Mouse (Mus musculus) midbrain, embryonic 14.5 days (tissue): ENCODE results near the gene Arhgap32. TPM values are rescaled to one million over a fixed set of nuclear protein-coding genes. Genes with fewer than 3 reads are reported as not detected.
"Not testable (repeated sequence)": the region's sequence is repeated elsewhere in the genome, so short reads cannot be mapped to it uniquely, and the experiment has no call there.

Experiments used
- ATAC-seq: fragments of 200-750 bp; cut with Nextera tagmentation; 2 replicates; pipeline ENCODE4 v1.8.0; 2017; ENCODE audit warnings: moderate number of reproducible peaks, moderate library complexity; ENCODE audit not compliant: low FRiP score, low TSS enrichment
- DNase-seq: peaks from one replicate; pipeline ENCODE4 v3.0.0-alpha.2; 2015
- H3K27ac ChIP-seq: fragments of 300-500 bp; sonication (generic); replicated peaks from 2 replicates; pipeline ENCODE4 v1.5.1; 2014; ENCODE audit warnings: mild to moderate bottlenecking, low read depth, low read length, moderate library complexity
- H3K27me3 ChIP-seq: fragments of 300-500 bp; sonication (generic); 2 replicates; pipeline ENCODE4 v1.6.1; 2014; ENCODE audit warnings: low read length, control low read depth, mixed read lengths; ENCODE audit not compliant: control insufficient read depth, insufficient read depth
- H3K36me3 ChIP-seq: fragments of 300-500 bp; sonication (generic); 2 replicates; pipeline ENCODE4 v1.6.1; 2014; ENCODE audit warnings: low read length, control low read depth; ENCODE audit not compliant: control insufficient read depth, insufficient read depth
- H3K4me1 ChIP-seq: fragments of 300-500 bp; sonication (generic); 2 replicates; pipeline ENCODE4 v1.6.1; 2014; ENCODE audit warnings: mild to moderate bottlenecking, antibody characterized with exemption, low read length, control low read depth; ENCODE audit not compliant: control insufficient read depth, insufficient read depth
- H3K4me2 ChIP-seq: fragments of 300-500 bp; sonication (generic); 2 replicates; pipeline ENCODE4 v1.6.1; 2014; ENCODE audit warnings: mild to moderate bottlenecking, low read length, moderate library complexity
- H3K4me3 ChIP-seq: fragments of 300-500 bp; sonication (generic); replicated peaks from 2 replicates; pipeline ENCODE4 v1.5.1; 2014; ENCODE audit warnings: low read depth, low read length
- H3K9ac ChIP-seq: fragments of 300-500 bp; sonication (generic); replicated peaks from 2 replicates; pipeline ENCODE4 v1.6.1; 2014; ENCODE audit warnings: mild to moderate bottlenecking, low read length, moderate library complexity
- H3K9me3 ChIP-seq: fragments of 300-500 bp; sonication (generic); 2 replicates; pipeline ENCODE4 v1.6.1; 2016; ENCODE audit warnings: low read length, control low read depth, mixed read lengths; ENCODE audit not compliant: control insufficient read depth
- WGBS: fragments of 180-500 bp; shearing (Covaris S2); extraction: QIAGEN DNeasy Blood & Tissue Kit; methylation state at CpG from one replicate; pipeline ENCODE4 v1.1.7; 2014; 5-methylcytosine and 5-hydroxymethylcytosine counted together
- polyA plus RNA-seq: library from polyadenylated mRNA; unstranded; fragments of >200 nt; fragmentation: Nextera tagmentation; extraction: Ambion mirVana; gene quantifications from 2 replicates; pipeline ENCODE4 v1.2.1, GENCODE M21; 2014

Gene Arhgap32
- polyA plus RNA-seq, 1 experiment from 2014 or later, result 18.0 TPM

DNA sequence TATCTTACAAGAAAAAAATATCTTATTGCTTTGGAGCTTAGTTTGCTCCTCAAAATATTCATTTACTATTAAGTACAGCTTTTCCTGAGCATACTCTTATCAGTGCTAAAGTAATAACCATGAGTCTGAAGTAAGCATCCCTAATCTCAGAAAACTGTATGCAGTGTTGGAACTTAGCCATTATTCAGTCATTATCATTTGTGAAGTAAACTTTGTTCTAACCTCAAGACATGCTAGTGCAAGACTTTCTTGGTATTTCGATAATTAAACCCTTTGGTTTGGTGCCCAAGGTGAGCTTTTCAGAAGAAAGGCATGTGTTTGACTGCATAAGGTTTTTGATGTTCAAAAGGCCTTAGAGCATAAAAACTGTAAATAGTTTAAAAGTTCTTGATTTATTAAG, 4.2 kb downstream of the Arhgap32 start:
- ATAC-seq, result no peak
- WGBS, result 97% methylated on average over 1 of the region's 1 CpGs
- H3K4me3 ChIP-seq, result no peak overlapping the region
- no peak overlapping the region for H3K9ac ChIP-seq
- no peak overlapping the region for H3K4me2 ChIP-seq
- no peak for DNase-seq
- H3K27ac ChIP-seq, result no peak overlapping the region
- no peaks in the 10 kb centered on the region for H3K27me3 ChIP-seq
- H3K4me1 ChIP-seq, result no peaks in the 10 kb centered on the region
- H3K9me3 ChIP-seq, result no peaks in the 10 kb centered on the region
- H3K36me3 ChIP-seq, result no peaks in the 10 kb centered on the region

DNA sequence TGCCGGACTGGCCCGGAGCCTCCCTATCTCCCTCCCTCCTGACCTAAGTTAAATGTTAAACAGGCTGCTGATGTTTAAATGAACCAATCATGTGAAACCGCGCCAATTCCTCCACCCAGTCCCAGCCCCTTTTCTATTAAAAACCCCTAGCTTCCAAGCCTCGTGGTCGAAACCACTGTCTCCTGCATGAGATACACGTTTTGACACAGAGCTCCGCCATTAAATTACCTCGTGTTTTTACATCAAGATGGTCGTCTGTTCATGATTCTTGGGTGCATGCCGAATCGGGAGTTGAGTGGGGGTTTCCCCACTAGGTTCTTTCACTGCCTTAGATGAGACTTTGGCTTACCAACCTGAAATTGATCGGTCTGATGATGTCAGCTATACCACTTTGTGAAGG, 5.3 kb downstream of the Arhgap32 start:
- not testable (repeated sequence) for H3K4me1 ChIP-seq, DNase-seq, H3K9ac ChIP-seq, H3K27me3 ChIP-seq, H3K4me2 ChIP-seq, H3K27ac ChIP-seq, H3K4me3 ChIP-seq, H3K36me3 ChIP-seq, H3K9me3 ChIP-seq, ATAC-seq
- WGBS, result 95% methylated on average over 13 of the region's 13 CpGs

DNA sequence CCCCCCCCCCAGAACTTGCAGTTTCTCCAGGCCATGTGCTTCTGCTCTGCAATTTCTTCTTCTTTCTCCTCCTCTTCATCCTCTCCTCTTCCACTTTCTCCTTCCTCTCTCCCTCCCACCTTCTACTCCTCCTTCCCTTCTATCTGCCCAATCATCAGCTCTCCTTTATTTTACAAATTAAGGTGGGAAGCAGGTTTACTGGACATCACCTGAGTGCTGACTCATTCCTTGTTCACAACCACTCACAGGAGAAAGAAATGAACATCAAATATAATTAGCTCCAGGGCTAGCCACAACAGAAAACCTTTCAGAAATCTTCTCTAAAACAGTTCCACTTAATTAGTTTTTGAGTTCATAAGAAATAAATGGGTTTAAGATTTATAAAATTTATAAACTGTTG, 20.3 kb downstream of the Arhgap32 start:
- Histone ChIP-seq H3K9me3 (no peaks in the 10 kb centered on the region), H3K4me1 (no peaks in the 10 kb centered on the region), H3K4me2 (no peak overlapping the region), H3K27me3 (no peaks in the 10 kb centered on the region), H3K36me3 (no peaks in the 10 kb centered on the region), H3K27ac (no peak overlapping the region), H3K4me3 (no peak overlapping the region), H3K9ac (no peak overlapping the region)
- ATAC-seq (no peak), DNase-seq (no peak)

DNA sequence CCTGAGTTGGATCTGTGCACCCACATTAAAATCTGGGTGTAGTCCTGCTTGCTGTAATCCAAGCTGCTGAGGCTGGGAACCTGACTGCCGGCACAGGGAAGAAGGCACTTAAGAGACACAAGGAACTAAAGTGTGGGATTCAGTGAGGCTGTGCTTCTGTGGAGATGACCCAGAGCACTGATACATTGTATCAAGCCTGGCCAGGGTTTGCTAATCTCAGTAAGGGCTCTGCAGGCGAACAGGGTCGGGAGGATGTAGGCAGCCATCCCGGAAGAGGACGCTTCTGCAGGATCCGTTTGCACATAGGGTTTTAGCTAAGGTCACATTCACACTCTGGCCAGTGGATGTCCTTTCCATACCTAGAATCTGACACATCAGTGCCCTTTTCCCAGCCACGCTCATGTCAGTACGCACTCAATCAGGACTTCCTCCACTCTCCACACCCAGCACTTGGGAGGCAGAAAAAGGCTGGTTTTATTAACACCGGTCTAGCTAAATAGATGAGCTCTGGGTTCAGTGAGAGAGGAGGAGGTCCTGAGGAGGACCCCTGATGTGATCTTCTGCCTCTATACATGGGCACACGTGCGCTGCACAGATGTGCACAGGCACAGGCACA, 20.9 kb downstream of the Arhgap32 start:
- no peak overlapping the region for H3K4me2 ChIP-seq
- H3K9ac ChIP-seq, result no peak overlapping the region
- DNase-seq (no peak), ATAC-seq (no peak)
- 75% methylated on average over 11 of the region's 11 CpGs for WGBS
- no peaks in the 10 kb centered on the region for H3K27me3 ChIP-seq
- H3K4me1 ChIP-seq, result no peaks in the 10 kb centered on the region
- no peak overlapping the region for H3K27ac ChIP-seq
- H3K9me3 ChIP-seq, result no peaks in the 10 kb centered on the region
- H3K4me3 ChIP-seq, result no peak overlapping the region
- no peaks in the 10 kb centered on the region for H3K36me3 ChIP-seq

DNA sequence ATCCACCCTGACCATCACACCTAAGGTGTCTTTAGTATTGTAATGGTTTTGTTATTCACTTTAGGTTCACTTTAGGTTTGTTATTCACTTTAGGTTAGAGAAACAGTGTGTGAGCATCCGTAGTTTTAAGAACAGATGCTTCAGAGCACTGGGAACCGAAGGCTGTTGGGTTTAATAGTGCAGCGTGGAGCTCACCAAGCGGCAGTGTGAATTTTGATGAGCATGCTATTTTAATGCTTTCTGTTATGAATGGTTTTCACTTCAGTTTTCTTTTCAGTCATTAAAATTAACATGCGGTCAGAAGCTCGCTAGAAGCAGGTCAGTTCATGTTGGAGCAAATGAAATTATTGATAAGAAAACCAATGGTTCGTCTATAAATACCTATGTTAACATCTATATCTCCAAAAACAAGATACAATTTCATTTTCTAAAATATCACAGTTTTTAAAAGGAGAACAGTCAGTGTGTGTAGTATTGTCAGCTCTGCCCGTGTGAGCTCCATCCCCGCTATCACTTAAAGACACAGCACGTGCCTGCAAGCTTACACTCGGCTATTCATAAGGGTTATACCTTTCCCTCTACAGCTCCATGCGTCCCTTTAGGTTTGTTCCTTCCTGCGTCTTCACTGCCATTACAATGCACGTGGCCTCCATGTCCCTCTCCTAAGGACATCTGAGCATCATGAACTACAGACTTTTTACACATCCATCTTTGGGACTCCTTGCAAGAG, 21.9 kb downstream of the Arhgap32 start:
- WGBS, result 85% methylated on average over 14 of the region's 14 CpGs
- Histone ChIP-seq H3K36me3 (no peaks in the 10 kb centered on the region), H3K4me1 (no peaks in the 10 kb centered on the region), H3K9ac (no peak overlapping the region), H3K4me2 (no peak overlapping the region), H3K4me3 (no peak overlapping the region), H3K27ac (no peak overlapping the region), H3K27me3 (no peaks in the 10 kb centered on the region), H3K9me3 (no peaks in the 10 kb centered on the region)
- ATAC-seq (no peak), DNase-seq (no peak)

DNA sequence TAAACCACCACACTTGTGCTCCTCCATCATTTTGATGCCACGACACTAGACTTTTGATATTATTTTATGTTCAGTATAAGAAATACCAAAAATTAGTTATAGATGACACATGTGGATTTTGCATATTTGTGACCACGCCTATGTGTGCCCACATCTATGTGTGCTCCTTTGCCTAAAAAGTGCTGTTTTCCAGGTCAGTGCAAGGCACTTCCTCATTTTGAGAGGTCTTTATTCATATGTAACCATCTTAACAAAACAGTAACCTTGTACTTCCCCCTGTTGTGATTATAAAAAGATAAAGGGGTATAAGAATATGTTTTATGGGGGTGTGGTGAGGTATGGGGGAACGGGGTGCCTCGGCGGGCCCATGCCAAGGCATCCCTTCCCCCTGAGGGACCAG, 22.7 kb downstream of the Arhgap32 start:
- Histone ChIP-seq H3K9ac (no peak overlapping the region), H3K27ac (no peak overlapping the region), H3K4me3 (no peak overlapping the region), H3K4me1 (no peaks in the 10 kb centered on the region), H3K36me3 (no peaks in the 10 kb centered on the region), H3K27me3 (no peaks in the 10 kb centered on the region), H3K4me2 (no peak overlapping the region), H3K9me3 (no peaks in the 10 kb centered on the region)
- no peak for ATAC-seq
- no peak for DNase-seq
- WGBS, result 95% methylated on average over 5 of the region's 5 CpGs

DNA sequence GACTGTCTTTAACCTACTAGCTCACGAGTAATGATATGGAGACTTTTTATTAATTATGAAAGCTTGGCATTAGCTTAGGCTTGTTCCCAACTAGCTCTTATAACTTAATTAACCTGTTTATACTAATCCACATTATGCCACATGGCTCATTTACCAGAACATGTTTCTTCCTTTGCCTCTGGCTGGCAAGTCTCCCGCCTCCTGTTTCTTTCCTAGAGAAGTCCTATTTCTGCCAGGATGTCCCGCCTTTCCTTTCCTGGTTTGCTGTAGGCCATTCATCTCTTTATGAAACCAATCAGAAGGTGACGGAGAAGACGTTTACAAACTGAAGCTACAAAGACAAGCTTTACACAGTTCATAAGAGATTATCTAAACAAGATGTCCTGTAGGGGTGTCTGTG, 23.7 kb downstream of the Arhgap32 start:
- H3K4me1 ChIP-seq, result no peaks in the 10 kb centered on the region

DNA sequence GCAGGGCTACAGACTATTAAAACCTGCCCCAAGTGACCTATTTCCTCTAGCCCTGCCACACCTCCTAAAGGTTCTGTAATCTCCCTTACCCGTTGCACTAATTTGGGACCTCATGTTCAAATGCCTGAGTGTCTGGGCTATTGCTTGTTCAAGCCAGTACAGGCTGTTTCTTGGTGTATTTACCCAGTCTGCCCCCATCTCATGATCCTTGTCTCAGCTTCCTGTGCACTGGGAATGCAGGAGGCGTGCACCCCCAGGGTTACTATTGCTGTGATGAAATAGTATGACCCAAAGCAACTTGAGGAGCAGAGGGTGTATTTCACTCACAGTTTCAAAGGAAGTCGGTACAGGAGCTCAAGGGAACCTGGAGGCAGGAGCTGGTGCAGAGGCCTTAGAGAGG, 26.9 kb downstream of the Arhgap32 start:
- no peak overlapping the region for H3K9ac ChIP-seq
- H3K9me3 ChIP-seq, result no peaks in the 10 kb centered on the region
- no peak overlapping the region for H3K4me2 ChIP-seq
- ATAC-seq (no peak), DNase-seq (no peak)
- no peaks in the 10 kb centered on the region for H3K36me3 ChIP-seq
- no peaks in the 10 kb centered on the region for H3K27me3 ChIP-seq
- no peak overlapping the region for H3K4me3 ChIP-seq
- H3K4me1 ChIP-seq, result no peaks in the 10 kb centered on the region
- WGBS, result 85% methylated on average over 3 of the region's 3 CpGs
- H3K27ac ChIP-seq, result no peak overlapping the region

More for the DNA sequence above, 23.7 kb downstream of the Arhgap32 start:
- Histone ChIP-seq H3K9me3 (no peaks in the 10 kb centered on the region), H3K9ac (no peak overlapping the region), H3K4me3 (no peak overlapping the region), H3K27me3 (no peaks in the 10 kb centered on the region), H3K36me3 (no peaks in the 10 kb centered on the region), H3K4me2 (no peak overlapping the region), H3K27ac (no peak overlapping the region)
- no peak for ATAC-seq
- no peak for DNase-seq
- 81% methylated on average over 5 of the region's 5 CpGs for WGBS

DNA sequence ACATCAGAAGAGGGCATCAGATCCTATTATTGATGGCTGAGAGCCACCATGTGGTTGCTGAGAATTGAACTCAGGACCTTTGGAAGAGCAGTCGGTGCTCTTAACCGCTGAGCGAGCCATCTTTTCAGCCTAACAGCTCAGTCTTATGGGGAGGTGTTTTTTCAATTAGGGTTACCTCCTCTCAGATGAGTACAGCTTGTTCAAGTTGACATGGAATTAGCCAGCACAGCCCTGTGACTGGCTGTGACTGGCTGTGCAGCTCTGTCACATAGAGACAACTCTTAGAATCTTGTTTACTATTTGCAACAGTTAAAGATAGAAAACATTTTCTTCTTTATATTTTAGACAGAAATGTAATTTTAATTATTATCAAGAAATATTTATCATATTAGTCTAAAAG, 27.5 kb downstream of the Arhgap32 start:
- H3K4me2 ChIP-seq, result no peak overlapping the region
- no peak overlapping the region for H3K9ac ChIP-seq
- no peaks in the 10 kb centered on the region for H3K4me1 ChIP-seq
- ATAC-seq (no peak), DNase-seq (no peak)
- no peaks in the 10 kb centered on the region for H3K36me3 ChIP-seq
- H3K27me3 ChIP-seq, result no peaks in the 10 kb centered on the region
- no peak overlapping the region for H3K27ac ChIP-seq
- no peak overlapping the region for H3K4me3 ChIP-seq
- 95% methylated on average over 3 of the region's 3 CpGs for WGBS
- H3K9me3 ChIP-seq, result no peaks in the 10 kb centered on the region
